Mouse (Mus musculus) liver, embryonic 16.5 days (tissue): ENCODE measurements around the gene Kdm4b. TPM values are rescaled to one million over a fixed set of nuclear protein-coding genes. Genes with fewer than 3 reads are reported as not detected.

Experiments used
- ATAC-seq: fragments of 200-750 bp; cut with Nextera tagmentation; 2 replicates; pipeline ENCODE4 v1.8.0; 2017; ENCODE audit warnings: low read depth, mild to moderate bottlenecking, moderate number of reproducible peaks, moderate library complexity
- H3K27ac ChIP-seq: fragments of 300-500 bp; sonication (generic); 2 replicates; pipeline ENCODE4 v1.5.1; 2014; ENCODE audit warnings: mild to moderate bottlenecking, low read length
- H3K27me3 ChIP-seq: fragments of 300-500 bp; sonication (generic); 2 replicates; pipeline ENCODE4 v1.6.1; 2014; ENCODE audit warnings: low read depth, low read length, mixed read lengths; ENCODE audit not compliant: control insufficient read depth, insufficient read depth
- H3K36me3 ChIP-seq: fragments of 300-500 bp; sonication (generic); 2 replicates; pipeline ENCODE4 v1.6.1; 2014; ENCODE audit warnings: mild to moderate bottlenecking; ENCODE audit not compliant: control insufficient read depth, insufficient read depth
- H3K4me1 ChIP-seq: fragments of 300-500 bp; sonication (generic); 2 replicates; pipeline ENCODE4 v1.6.1; 2014; ENCODE audit warnings: low read depth, low read length, mixed read lengths; ENCODE audit not compliant: control insufficient read depth
- H3K4me2 ChIP-seq: fragments of 300-500 bp; sonication (generic); 2 replicates; pipeline ENCODE4 v1.6.1; 2014; ENCODE audit warnings: low read depth, low read length, mixed read lengths
- H3K4me3 ChIP-seq: fragments of 300-500 bp; sonication (generic); 2 replicates; pipeline ENCODE4 v1.5.1; 2014; ENCODE audit warnings: low read depth, mild to moderate bottlenecking, low read length
- H3K9ac ChIP-seq: fragments of 300-500 bp; sonication (generic); 2 replicates; pipeline ENCODE4 v1.6.1; 2014; ENCODE audit warnings: low read depth, low read length
- H3K9me3 ChIP-seq: fragments of 300-500 bp; sonication (generic); replicated peaks from 2 replicates; pipeline ENCODE4 v1.6.1; 2016; ENCODE audit warnings: low read length; ENCODE audit not compliant: control insufficient read depth
- WGBS: fragments of 180-500 bp; shearing (Covaris S2); extraction: QIAGEN DNeasy Blood & Tissue Kit; methylation state at CpG from one replicate; pipeline ENCODE4 v1.1.7; 2014; ENCODE audit not compliant: insufficient replicate concordance; 5-methylcytosine and 5-hydroxymethylcytosine counted together
- polyA plus RNA-seq: library from polyadenylated mRNA; unstranded; fragments of >200 nt; fragmentation: Nextera tagmentation; extraction: Ambion mirVana; gene quantifications from 2 replicates; pipeline ENCODE4 v1.2.1, GENCODE M21; 2015

Gene Kdm4b
- polyA plus RNA-seq, 1 experiment from 2014 or later, result 7.0 TPM

GRCm38 (mm10) chr17:56401051-56401521 lies 75.2 kb downstream of the Kdm4b start:
- no peak for ATAC-seq
- Histone ChIP-seq H3K27ac (no peak overlapping the region), H3K36me3 (peaks cover 3% of the 10 kb centered on the region), H3K9me3 (no peaks in the 10 kb centered on the region), H3K4me3 (no peak overlapping the region), H3K4me1 (peaks cover 6% of the 10 kb centered on the region), H3K9ac (no peak overlapping the region), H3K27me3 (no peaks in the 10 kb centered on the region), H3K4me2 (no peak overlapping the region)
- WGBS, result 93% methylated on average over 4 of the region's 4 CpGs

DNA sequence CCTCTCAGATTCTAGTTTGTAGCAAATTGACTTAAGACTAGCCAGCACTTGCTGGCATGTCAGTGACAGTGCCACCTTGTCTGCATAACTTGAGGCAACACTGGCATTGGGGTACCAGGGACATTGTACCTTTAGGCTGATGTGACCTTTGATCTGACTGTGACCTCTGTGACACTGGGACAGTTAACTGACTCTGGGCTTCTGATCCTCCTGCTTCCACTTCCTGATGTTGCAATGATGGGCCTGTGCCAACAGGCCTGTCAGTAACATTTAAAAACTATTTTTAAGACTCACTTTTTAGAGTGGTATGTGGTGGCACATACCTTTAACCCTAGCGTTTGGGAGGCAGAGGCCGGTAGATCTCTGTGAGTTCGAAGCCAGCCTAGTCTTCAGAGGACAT lies 79.5 kb downstream of the Kdm4b start:
- H3K4me1 ChIP-seq, result peaks cover 12% of the 10 kb centered on the region
- no peaks in the 10 kb centered on the region for H3K36me3 ChIP-seq
- H3K4me3 ChIP-seq, result no peak overlapping the region
- H3K4me2 ChIP-seq, result no peak overlapping the region
- H3K27me3 ChIP-seq, result no peaks in the 10 kb centered on the region
- ATAC-seq, result peak; percentile 56
- H3K27ac ChIP-seq, result peak overlapping the region; percentile 58
- 68% methylated on average over 3 of the region's 3 CpGs for WGBS
- H3K9me3 ChIP-seq, result no peaks in the 10 kb centered on the region
- no peak overlapping the region for H3K9ac ChIP-seq

GRCm38 (mm10) chr17:56405856-56406840 lies 80.3 kb downstream of the Kdm4b start:
- Histone ChIP-seq H3K9me3 (no peaks in the 10 kb centered on the region), H3K27ac (peak overlapping the region; percentile 58), H3K27me3 (no peaks in the 10 kb centered on the region), H3K4me2 (no peak overlapping the region), H3K4me1 (peaks cover 12% of the 10 kb centered on the region), H3K36me3 (no peaks in the 10 kb centered on the region), H3K9ac (no peak overlapping the region), H3K4me3 (no peak overlapping the region)
- 51% methylated on average over 14 of the region's 14 CpGs for WGBS
- ATAC-seq, result peak; percentile 32; the same call in 1 of the 2 replicates

GRCm38 (mm10) chr17:56406878-56407277 lies 81.0 kb downstream of the Kdm4b start:
- Histone ChIP-seq H3K4me3 (no peak overlapping the region), H3K4me2 (no peak overlapping the region), H3K9ac (no peak overlapping the region), H3K4me1 (peaks cover 12% of the 10 kb centered on the region), H3K27me3 (no peaks in the 10 kb centered on the region), H3K9me3 (no peaks in the 10 kb centered on the region), H3K27ac (no peak overlapping the region), H3K36me3 (no peaks in the 10 kb centered on the region; the same call in 1 of the 2 replicates)
- no peak for ATAC-seq
- 56% methylated on average over 4 of the region's 4 CpGs for WGBS

GRCm38 (mm10) chr17:56407379-56407778 lies 81.5 kb downstream of the Kdm4b start:
- Histone ChIP-seq H3K9ac (no peak overlapping the region), H3K36me3 (no peaks in the 10 kb centered on the region; the same call in 1 of the 2 replicates), H3K4me2 (no peak overlapping the region), H3K4me1 (peaks cover 12% of the 10 kb centered on the region), H3K4me3 (no peak overlapping the region), H3K27me3 (no peaks in the 10 kb centered on the region), H3K9me3 (no peaks in the 10 kb centered on the region), H3K27ac (no peak overlapping the region)
- ATAC-seq, result no peak
- 55% methylated on average over 8 of the region's 8 CpGs for WGBS

DNA sequence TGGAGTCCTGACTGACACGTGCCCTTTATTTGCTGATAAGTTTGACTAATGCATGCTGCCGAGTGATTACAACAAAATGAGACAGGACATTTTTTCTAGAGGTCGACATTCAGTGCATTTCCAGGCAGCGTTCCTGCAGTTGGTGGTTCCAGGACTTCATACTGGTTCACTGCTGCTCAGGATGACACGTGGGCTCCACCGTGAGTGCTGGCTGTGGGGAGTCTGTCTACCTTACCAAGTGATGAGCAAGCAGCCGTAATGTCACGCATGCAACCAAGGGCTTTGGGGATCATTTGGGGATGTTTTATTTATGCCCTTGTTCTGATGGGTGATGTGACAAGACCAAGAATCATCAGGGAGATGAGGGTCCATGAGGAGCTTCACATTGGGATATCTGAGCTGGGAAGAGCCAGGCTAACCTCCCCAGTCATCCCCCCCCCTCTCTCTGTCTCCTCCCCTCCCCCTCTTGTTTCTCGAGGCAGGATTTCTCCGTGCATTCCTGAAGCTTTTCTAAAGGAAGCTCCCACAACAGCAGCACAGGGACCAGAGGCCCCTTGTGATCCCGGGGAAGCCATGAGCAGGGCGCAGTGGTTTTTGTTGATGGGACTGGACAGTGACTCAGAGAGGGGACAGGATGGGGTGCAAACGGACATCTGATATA lies 83.2 kb downstream of the Kdm4b start:
- H3K9me3 ChIP-seq, result no peaks in the 10 kb centered on the region
- H3K27ac ChIP-seq, result no peak overlapping the region
- ATAC-seq, result no peak
- H3K4me2 ChIP-seq, result no peak overlapping the region
- peaks cover 12% of the 10 kb centered on the region for H3K4me1 ChIP-seq
- H3K36me3 ChIP-seq, result no peaks in the 10 kb centered on the region; the same call in 1 of the 2 replicates
- no peaks in the 10 kb centered on the region for H3K27me3 ChIP-seq
- WGBS, result 43% methylated on average over 13 of the region's 13 CpGs
- no peak overlapping the region for H3K4me3 ChIP-seq
- H3K9ac ChIP-seq, result no peak overlapping the region

DNA sequence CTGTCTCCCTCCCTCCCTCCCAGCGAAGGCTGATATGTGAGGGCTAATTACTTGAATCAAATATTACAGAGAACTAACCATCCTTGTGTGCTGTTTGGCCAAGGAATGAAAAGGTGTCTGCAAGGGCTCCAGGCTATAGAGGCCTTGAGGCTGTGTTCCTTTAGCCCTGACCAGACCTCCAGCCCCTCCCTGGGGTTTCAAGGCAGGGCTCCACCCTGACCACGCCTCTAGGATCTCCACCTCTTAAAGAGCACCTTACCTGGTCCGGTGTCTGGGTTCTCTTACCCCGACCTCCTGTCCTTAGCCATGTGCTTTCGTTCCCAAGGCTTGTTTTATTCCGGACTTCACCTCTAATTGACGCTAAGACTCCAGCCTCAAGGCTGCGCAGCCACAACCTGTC lies 83.9 kb downstream of the Kdm4b start:
- Histone ChIP-seq H3K9ac (no peak overlapping the region), H3K27me3 (no peaks in the 10 kb centered on the region), H3K27ac (no peak overlapping the region), H3K9me3 (no peaks in the 10 kb centered on the region), H3K4me2 (no peak overlapping the region), H3K36me3 (no peaks in the 10 kb centered on the region; the same call in 1 of the 2 replicates), H3K4me3 (no peak overlapping the region), H3K4me1 (peaks cover 12% of the 10 kb centered on the region)
- ATAC-seq, result 0 out of 2 replicates have a peak, but pooled peaks have one; percentile 22
- 41% methylated on average over 8 of the region's 8 CpGs for WGBS

- ATAC-seq, result no peak
- Histone ChIP-seq H3K27ac (no peak overlapping the region), H3K4me2 (no peak overlapping the region), H3K4me3 (no peak overlapping the region), H3K36me3 (no peaks in the 10 kb centered on the region; the same call in 1 of the 2 replicates), H3K9ac (no peak overlapping the region), H3K9me3 (no peaks in the 10 kb centered on the region), H3K27me3 (no peaks in the 10 kb centered on the region), H3K4me1 (peaks cover 2% of the 10 kb centered on the region)
- WGBS, result 55% methylated on average over 7 of the region's 7 CpGs
Observed at GRCm38 (mm10) chr17:56411437-56411836, 85.6 kb downstream of the Kdm4b start.
